Mouse (Mus musculus): ENCODE measurements at regions not wholly inside any gene's neighbourhood (a gene's known extent, or its start where the extent isn't known, plus 50 kb on each side); places are given as distances from the start of the nearest gene placed in this dataset.
A peak's percentile ranks its signal among the peaks of the same experiment; 100 is the strongest.

DNA sequence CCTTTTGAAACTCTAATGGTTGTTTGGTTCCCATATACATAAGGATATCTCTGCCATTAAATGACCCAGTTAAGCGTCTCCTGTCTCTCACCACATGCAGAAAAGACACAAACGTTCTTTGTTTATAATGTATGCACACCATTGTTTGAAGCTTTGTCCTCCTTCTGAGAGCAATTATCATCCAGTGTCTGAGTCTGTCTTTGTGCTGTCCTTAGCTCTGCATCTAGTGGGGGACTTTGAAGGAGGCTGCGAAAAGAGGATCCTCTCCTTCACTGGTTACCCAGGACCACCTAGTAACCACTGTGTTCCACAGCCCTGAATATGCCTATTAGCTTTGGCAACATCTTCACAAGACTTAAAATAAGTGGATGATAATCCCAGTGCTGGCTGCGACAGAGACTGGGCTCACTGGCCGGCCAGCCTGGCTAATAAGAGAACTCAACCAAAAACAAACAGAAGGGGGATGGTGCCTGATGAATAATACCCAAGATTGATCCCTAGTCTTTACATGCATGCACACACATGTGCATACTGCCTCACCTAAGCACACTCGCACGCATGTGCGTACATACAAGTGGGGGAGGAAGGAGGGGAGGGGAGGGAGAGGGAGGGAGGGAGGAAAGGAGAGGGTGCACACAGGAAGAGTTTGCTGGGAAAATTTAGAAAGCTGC is 93.5 kb upstream of the Cxcr4 start:
- ATAC-seq (ENCODE audit: poor library complexity, severe bottlenecking): no peak

DNA sequence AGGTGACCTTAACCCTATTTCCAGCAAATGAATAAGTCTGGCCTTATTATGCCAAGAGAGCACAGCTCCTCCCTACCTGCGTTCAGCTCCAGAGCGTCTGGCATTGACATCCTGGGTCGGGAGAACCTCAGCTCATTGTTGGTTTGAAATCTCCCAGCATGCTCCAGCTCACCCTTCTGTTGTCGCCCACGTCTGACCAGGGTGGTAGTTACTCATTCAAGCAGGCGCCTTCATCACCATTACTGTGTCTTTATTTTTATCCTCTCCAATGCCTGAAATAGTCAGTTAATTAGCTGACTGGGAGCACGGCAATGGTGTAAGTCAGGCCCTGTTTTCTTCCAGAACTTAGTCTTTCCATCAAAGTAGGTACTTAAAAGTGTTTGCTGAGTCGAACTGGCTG is 90.8 kb upstream of the Cxcr4 start:
- no peak for ATAC-seq (ENCODE audit: poor library complexity, severe bottlenecking)

- ATAC-seq (ENCODE audit: poor library complexity, severe bottlenecking): 0 out of 2 replicates have a peak, but pooled peaks have one; percentile 48
Observed at GRCm38 (mm10) chr1:128681261-128681660, 89.2 kb upstream of the Cxcr4 start.

- ATAC-seq (ENCODE audit: poor library complexity, severe bottlenecking): no peak
Observed at GRCm38 (mm10) chr1:128680538-128680937, 88.4 kb upstream of the Cxcr4 start.

- no peak for ATAC-seq (ENCODE audit: poor library complexity, severe bottlenecking)
Observed at GRCm38 (mm10) chr1:128680012-128680411, 87.9 kb upstream of the Cxcr4 start.

GRCm38 (mm10) chr1:128679005-128679980 is 87.2 kb upstream of the Cxcr4 start:
- peak; percentile 53 for ATAC-seq (ENCODE audit: poor library complexity, severe bottlenecking)

- ATAC-seq (ENCODE audit: poor library complexity, severe bottlenecking): peak; percentile 78
Observed at GRCm38 (mm10) chr1:128675538-128675937, 83.4 kb upstream of the Cxcr4 start.

DNA sequence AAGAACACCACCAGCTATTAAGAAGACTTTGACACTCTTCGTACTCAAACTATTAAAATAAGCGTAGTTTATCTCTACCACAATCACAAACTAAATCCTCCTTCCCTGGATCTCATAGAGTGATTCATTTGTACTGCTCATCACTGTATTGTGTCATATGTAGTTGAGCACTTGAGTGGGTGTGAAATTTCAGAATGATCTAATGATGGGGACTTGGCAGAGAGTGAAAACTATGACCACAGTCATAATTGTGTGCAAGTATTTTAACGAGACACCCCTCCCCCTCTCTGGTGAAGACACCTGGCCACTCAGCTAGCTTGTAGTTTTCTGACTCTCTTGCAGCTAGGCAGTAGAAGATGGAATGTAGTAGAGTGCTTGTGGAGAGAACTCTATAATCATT is 80.2 kb upstream of the Cxcr4 start:
- ATAC-seq (ENCODE audit: poor library complexity, severe bottlenecking): no peak

DNA sequence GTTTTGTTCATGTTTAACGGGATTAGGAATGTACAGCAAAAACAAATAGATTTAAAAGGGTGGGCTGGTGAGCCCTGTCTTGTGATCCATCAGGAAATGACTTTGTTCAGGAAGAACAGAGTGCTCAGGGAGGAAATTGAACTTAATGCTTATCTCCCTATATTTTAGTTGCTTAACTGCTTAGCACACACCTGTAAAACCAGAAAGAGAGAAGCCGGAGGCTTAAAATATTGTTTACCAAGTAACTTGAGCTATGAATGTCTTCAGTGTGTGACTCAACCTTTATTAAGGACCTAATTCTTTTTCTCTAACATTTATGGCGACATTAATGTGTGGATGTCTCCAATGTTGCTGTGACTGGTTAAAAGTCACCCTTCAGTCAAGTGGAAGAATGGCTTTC is 79.4 kb upstream of the Cxcr4 start:
- ATAC-seq (ENCODE audit: poor library complexity, severe bottlenecking): no peak

DNA sequence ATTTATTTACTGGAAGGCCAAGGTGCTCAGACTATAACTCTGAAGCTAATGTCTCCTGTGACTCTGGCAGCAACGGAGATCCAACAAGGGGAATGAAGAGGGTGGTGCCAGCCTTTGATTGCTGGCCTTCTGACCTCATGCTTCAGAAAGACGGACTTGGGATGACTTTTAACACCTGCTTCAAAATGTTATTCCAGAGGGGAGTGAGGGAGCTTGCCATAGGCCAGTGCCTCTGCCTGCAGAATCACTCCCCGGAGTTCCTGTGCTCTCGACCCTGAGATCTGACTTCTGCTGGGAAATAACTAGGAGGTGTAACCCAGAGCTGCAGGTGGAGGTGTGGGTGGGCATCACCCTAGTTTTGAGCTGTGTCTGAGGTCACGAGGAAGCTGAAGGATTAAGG is 78.9 kb upstream of the Cxcr4 start:
- ATAC-seq (ENCODE audit: poor library complexity, severe bottlenecking): no peak

DNA sequence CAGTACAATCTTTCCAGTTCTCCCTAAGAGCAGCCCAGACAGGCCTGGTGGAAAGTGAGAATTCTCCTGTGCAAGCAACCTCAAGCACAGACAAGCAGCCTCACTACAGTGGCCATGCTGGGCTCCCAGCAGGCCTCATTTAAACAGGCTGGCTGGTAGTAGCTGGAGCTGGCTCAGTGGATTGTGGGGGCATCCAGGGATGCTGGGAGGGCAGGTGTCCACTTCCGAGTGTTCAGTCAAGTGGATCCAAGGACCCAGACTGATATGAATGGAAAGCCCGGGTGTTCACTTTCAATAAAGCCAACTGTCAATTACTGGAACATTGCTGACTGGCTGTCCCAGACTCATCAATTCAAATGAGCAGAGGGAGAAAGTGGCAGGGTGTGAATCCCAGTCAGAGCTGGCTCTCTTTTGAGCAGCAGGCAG is 77.2 kb upstream of the Cxcr4 start:
- ATAC-seq (ENCODE audit: poor library complexity, severe bottlenecking): no peak

GRCm38 (mm10) chr1:128668718-128669117 is 76.6 kb upstream of the Cxcr4 start:
- ATAC-seq (ENCODE audit: poor library complexity, severe bottlenecking): no peak

- no peak for ATAC-seq (ENCODE audit: poor library complexity, severe bottlenecking)
Observed at GRCm38 (mm10) chr1:128667121-128667762, 75.1 kb upstream of the Cxcr4 start.

DNA sequence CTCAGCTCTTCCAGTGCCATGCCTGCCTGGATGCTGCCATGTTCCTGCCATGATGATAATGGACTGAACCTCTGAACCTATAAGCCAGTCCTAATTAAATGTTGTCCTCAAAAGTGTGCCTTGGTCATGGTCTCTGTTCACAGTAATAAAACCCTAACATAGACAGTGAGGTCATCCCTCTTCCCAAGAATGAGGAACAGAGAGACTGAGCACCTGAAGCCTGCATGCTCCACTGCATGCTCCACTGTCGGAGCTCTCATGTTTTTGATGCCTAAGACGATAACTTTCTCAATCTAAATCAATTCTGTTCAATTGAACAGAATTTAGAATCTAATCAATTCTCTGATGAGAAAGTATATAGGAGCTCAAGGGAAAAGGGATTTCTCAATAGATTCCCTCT is 71.1 kb upstream of the Cxcr4 start:
- no peak for ATAC-seq (ENCODE audit: poor library complexity, severe bottlenecking)

DNA sequence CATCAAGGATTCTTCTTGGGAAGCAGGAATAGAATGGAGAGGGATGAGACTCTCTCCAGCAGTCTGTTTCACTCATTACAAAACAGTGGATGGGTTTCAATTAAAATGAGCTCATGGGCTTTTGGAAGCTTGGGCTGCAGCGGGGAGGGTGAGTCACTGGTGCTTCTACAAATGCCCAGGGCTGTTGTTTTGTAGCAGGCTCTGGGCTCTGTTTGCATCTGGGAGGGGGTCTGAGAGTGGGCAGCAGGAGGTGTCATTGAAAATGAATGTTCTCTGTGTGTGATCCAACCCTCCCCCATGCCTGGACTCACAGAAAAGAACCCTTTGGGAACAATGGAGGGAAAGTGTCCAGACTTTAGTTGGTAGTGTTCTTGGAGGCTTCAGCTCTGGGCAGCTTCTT is 67.8 kb upstream of the Cxcr4 start:
- no peak for ATAC-seq (ENCODE audit: poor library complexity, severe bottlenecking)

- ATAC-seq (ENCODE audit: poor library complexity, severe bottlenecking): no peak
Observed at GRCm38 (mm10) chr1:128658802-128659201, 66.7 kb upstream of the Cxcr4 start.

- ATAC-seq (ENCODE audit: poor library complexity, severe bottlenecking): no peak
Observed at GRCm38 (mm10) chr1:128654099-128654862, 62.2 kb upstream of the Cxcr4 start.

DNA sequence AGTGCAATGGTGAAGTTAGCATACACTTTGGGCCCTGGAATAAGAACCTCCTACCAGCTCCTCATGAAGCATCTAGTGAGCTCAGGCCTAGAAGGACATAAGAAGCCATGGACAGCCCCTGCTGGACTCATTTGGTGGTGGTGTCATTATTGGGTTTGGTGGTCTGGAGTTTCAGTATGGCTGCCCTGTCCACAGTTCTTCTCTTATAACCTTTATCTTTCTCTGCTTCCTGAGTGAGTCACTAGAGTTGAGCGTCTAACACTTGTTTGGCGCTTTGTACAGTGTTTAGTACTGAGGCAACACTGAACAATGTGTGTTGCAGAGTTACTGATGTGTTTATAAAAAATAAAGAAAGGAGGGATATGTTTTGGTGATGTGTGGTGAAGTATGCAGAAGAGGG is 58.5 kb upstream of the Cxcr4 start:
- ATAC-seq (ENCODE audit: poor library complexity, severe bottlenecking): no peak

- ATAC-seq (ENCODE audit: poor library complexity, severe bottlenecking): no peak
Observed at GRCm38 (mm10) chr1:128649490-128650178, 57.5 kb upstream of the Cxcr4 start.

DNA sequence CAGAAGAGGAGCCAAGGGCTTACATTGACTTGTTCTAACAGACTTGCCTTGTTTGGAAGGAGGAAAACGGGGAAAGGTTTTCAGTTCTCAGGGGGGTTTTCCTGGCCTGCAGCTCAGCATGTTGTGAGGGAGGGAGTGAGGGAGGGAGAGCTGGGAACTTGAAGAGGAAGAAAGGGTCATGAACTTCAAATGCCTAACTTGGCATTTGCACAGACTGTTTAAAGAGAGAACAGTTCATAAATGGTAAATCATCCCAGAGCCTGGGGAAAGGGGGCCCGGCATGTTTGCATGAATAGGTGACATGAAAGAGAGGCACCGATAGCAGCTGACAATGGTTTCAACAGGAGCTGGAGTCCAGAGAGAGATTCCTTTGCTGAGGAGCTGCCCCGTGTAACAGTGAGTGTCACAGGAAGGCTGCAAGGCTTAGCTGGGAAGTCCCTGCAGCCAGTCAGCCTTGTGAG is 51.3 kb upstream of the Cxcr4 start:
- 0 out of 2 replicates have a peak, but pooled peaks have one; percentile 2 for ATAC-seq (ENCODE audit: poor library complexity, severe bottlenecking)

Measured in megakaryocyte, adult 5-6 weeks (primary cell).